Mouse (Mus musculus) left cerebral cortex, adult 18-20 months (tissue): ENCODE results near the gene Lmo2. TPM values are rescaled to one million over a fixed set of nuclear protein-coding genes. Genes with fewer than 3 reads are reported as not detected.

ENCODE experiments used
- total RNA-seq, 2 experiments: library from RNA; stranded (reverse); gene quantifications; 2 replicates each; pipeline ENCODE4 v1.2.3; 2021

Lmo2 gene
- total RNA-seq, 2 experiments from 2014 or later, result 17.3 to 18.5 TPM

Other genes starting within 250 kb of the Lmo2 start
- gene Nat10, start 196.7 kb upstream of the Lmo2 start, total RNA-seq, result 10 to 100 TPM; 30.6 to 33.2 TPM
- gene Caprin1, start 160.3 kb upstream of the Lmo2 start, total RNA-seq, result 100 to 1,000 TPM; 288 to 316 TPM
- gene Fbxo3, start 69.7 kb downstream of the Lmo2 start, total RNA-seq, result 10 to 100 TPM; 58.5 to 59.6 TPM
- not detected for gene 4931422A03Rik, start 70.4 kb downstream of the Lmo2 start, total RNA-seq
- gene Gm10912, start 107.8 kb downstream of the Lmo2 start, total RNA-seq, result under 1 TPM; 0.21 to 0.44 TPM
- gene Gm10799, start 110.6 kb downstream of the Lmo2 start, total RNA-seq, result not detected
- gene Cd59b, start 111.9 kb downstream of the Lmo2 start, total RNA-seq, result 1 to 10 TPM in 1 of 2 experiments, under 1 TPM in 1; 0.91 to 2.2 TPM
- gene Cd59a, start 137.8 kb downstream of the Lmo2 start, total RNA-seq, result 1 to 10 TPM; 3.9 to 6.2 TPM
- gene A930018P22Rik, start 164.8 kb downstream of the Lmo2 start, total RNA-seq, result not detected